Mouse (Mus musculus): ENCODE measurements around the gene Slc37a1.

GRCm38 (mm10) chr17:31245321-31245720 is 41.3 kb upstream of the Slc37a1 start:
- no peak for TF ChIP-seq CTCF (IDR thresholded peaks at IDR 0.05; ENCODE audit: low read depth)
- TF ChIP-seq EP300 (optimal IDR thresholded peaks at IDR 0.05): no peak

All from stomach, postnatal 0 days (tissue).